In the genomic region with DNA sequence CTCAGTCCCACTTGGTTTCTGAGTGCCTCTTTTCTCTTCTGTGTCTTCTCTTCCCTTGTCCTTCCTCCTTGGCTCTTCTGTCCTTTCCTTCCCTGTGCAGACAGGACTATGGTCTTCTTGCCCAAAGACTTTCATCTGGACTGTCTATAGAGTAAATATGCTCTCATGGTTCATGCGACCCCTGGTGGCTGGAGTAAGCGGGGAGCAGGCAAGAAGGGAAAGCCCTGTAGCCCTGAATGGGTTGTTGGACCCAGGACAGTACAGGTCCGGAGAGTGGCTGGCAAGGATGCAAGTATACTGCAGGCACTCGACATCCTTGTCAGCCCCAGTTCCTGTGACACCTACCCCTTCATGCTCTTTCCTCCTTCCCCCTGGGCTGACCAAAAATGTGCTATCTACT, we compare ENCODE assay signal across 8 mouse cellular contexts. TPM values are rescaled to one million over a fixed set of nuclear protein-coding genes. Genes with fewer than 3 reads are reported as not detected.
DNase-seq lines count a peak whose midpoint lies in the region; ATAC-seq and TF ChIP-seq lines count a peak whose summit lies in the region.

No protein-coding gene starts in this region.

- peaks cover 14% of the 10 kb centered on the region for H3K4me1 ChIP-seq in G1E (ENCODE audit: insufficient read depth, low read depth, low read length)
- no peaks in the 10 kb centered on the region for H3K4me1 ChIP-seq in lung, adult 2 months (ENCODE audit: control insufficient read depth, insufficient read depth, low read length)

- WGBS in lung, adult 2 months = 20% methylated on average over 4 of the region's 4 CpGs

- H3K4me3 ChIP-seq in G1E (ENCODE audit: low read depth, low read length) = no peak overlapping the region
- no peak overlapping the region for H3K4me3 ChIP-seq in lung, adult 2 months (replicated peaks; ENCODE audit: extremely low read depth, low read depth, low read length)

- peaks cover 63% of the 10 kb centered on the region for H3K36me3 ChIP-seq in G1E (replicated peaks)

- no peaks in the 10 kb centered on the region for H3K27me3 ChIP-seq in G1E (ENCODE audit: insufficient read depth, low read length)

- no peak for ATAC-seq in G1E (ENCODE audit: extremely low read depth, insufficient number of reproducible peaks, low FRiP score, poor library complexity, severe bottlenecking)

- TF ChIP-seq POLR2A in lung, adult 2 months (IDR thresholded peaks at IDR 0.05; ENCODE audit: borderline replicate concordance, extremely low read depth, low read depth, low read length) = no peak

- H3K9me3 ChIP-seq in G1E (replicated peaks) = no peaks in the 10 kb centered on the region

- peak; percentile 68 for DNase-seq in 416B (ENCODE audit: low read depth)
- peak; percentile 29 for DNase-seq in G1E (ENCODE audit: low spot score)
- peak; percentile 89 to 90 for DNase-seq in cerebellum, postnatal 10 days
- peak; percentile 54 for DNase-seq in gastrocnemius, postnatal 25 days
- DNase-seq in kidney, postnatal 14 days = peak; percentile 78
- DNase-seq in lung, adult 2 months = peak; percentile 65
- peak; percentile 61 for DNase-seq in ovary, postnatal 14 days (ENCODE audit: low spot score)
- peak; percentile 60 to 72 for DNase-seq in urinary bladder, postnatal 36 days (ENCODE audit: low spot score in 2 of 2)

- TF ChIP-seq CTCF in G1E (IDR thresholded peaks at IDR 0.05; ENCODE audit: low read depth, low read length) = peak; percentile 79
- peak; percentile 80 for TF ChIP-seq CTCF in lung, adult 2 months (IDR thresholded peaks at IDR 0.05; ENCODE audit: insufficient read depth, low read length)

RNA-seq across cellular contexts. Expression of a gene that starts 5.2 kb away (rescaled TPM):
- total RNA-seq in G1E (2014; fragmentation: Nextera tagmentation) (10.0 and 16.0 TPM in 2 replicates), G1E (2017) (24.4 and 31.7 TPM in 2 replicates)
- polyA plus RNA-seq in G1E (2012) = 10.4 and 11.8 TPM in 2 replicates
- total RNA-seq in gastrocnemius, postnatal 25 days (2021) = 100 to 1,000 TPM; 117 to 142 TPM
- 20.7 and 29.8 TPM in 2 replicates for polyA plus RNA-seq in lung, adult 2 months (2012; rRNA removed)

RNA-seq across cellular contexts. Expression of a gene that starts 12.2 kb away (rescaled TPM):
- total RNA-seq in G1E (2014; fragmentation: Nextera tagmentation) (51.8 and 55.8 TPM in 2 replicates), G1E (2017) (31.2 and 36.6 TPM in 2 replicates)
- polyA plus RNA-seq in G1E (2012) = 21.1 and 27.9 TPM in 2 replicates
- total RNA-seq in gastrocnemius, postnatal 25 days (2021) = 10 to 100 TPM; 28.0 to 31.3 TPM
- polyA plus RNA-seq in lung, adult 2 months (2012; rRNA removed) = 43.2 and 49.6 TPM in 2 replicates

RNA-seq across cellular contexts. Expression of a gene that starts 15.5 kb away (rescaled TPM):
- total RNA-seq in G1E (2014; fragmentation: Nextera tagmentation) = 661 and 718 TPM in 2 replicates
- total RNA-seq in G1E (2017) = 2,498 and 2,521 TPM in 2 replicates
- 230 and 272 TPM in 2 replicates for polyA plus RNA-seq in G1E (2012)
- total RNA-seq in gastrocnemius, postnatal 25 days (2021) = 100 to 1,000 TPM; 631 to 665 TPM
- 117 and 226 TPM in 2 replicates for polyA plus RNA-seq in lung, adult 2 months (2012; rRNA removed)

RNA-seq across cellular contexts. Expression of a gene that starts 15.9 kb away (rescaled TPM):
- total RNA-seq in G1E (2014; fragmentation: Nextera tagmentation) (31.8 and 52.9 TPM in 2 replicates), G1E (2017) (69.1 and 71.4 TPM in 2 replicates)
- polyA plus RNA-seq in G1E (2012) = 6.3 and 9.6 TPM in 2 replicates
- total RNA-seq in gastrocnemius, postnatal 25 days (2021) = 10 to 100 TPM; 13.8 to 17.5 TPM
- polyA plus RNA-seq in lung, adult 2 months (2012; rRNA removed) = 42.2 and 43.8 TPM in 2 replicates

RNA-seq across cellular contexts. Expression of a gene that starts 26.9 kb away (rescaled TPM):
- total RNA-seq in G1E (2014; fragmentation: Nextera tagmentation) (32.2 and 34.4 TPM in 2 replicates), G1E (2017) (23.7 and 25.1 TPM in 2 replicates)
- polyA plus RNA-seq in G1E (2012) = 10.2 and 10.4 TPM in 2 replicates
- total RNA-seq in gastrocnemius, postnatal 25 days (2021) = 1 to 10 TPM; 3.9 to 5.8 TPM
- polyA plus RNA-seq in lung, adult 2 months (2012; rRNA removed) = 16.4 and 23.0 TPM in 2 replicates

Comparison
In these comparisons a context has a peak if more than half of its experiments do, and no peak if none do; other contexts are left out.
1. DNase-seq: peak in every context shown above with its lines; median percentile 90 in cerebellum, postnatal 10 days; 78 in kidney, postnatal 14 days; 68 in 416B; 66 in urinary bladder, postnatal 36 days; 65 in lung, adult 2 months; 61 in ovary, postnatal 14 days; 54 in gastrocnemius, postnatal 25 days; 29 in G1E.